Mouse (Mus musculus) liver, embryonic 14.5 days (tissue): ENCODE data around the gene Wfdc16. TPM values are rescaled to one million over a fixed set of nuclear protein-coding genes. Genes with fewer than 3 reads are reported as not detected.
A peak's percentile ranks its signal among the peaks of the same experiment; 100 is the strongest.
"Not testable (repeated sequence)": the region's sequence is repeated elsewhere in the genome, so short reads cannot be mapped to it uniquely, and the experiment has no call there.

Source experiments
- ATAC-seq: fragments of 200-750 bp; cut with Nextera tagmentation; 2 replicates; pipeline ENCODE4 v1.8.0; 2017; ENCODE audit warnings: moderate number of reproducible peaks, mild to moderate bottlenecking, moderate library complexity; ENCODE audit not compliant: insufficient read depth
- DNase-seq, 3 experiments: peaks; one replicate each; pipeline ENCODE4 v3.0.0-alpha.2; 2012 to 2013; ENCODE audit warnings: low read depth in 3 of 3, low spot score in 3 of 3
- H3K27ac ChIP-seq: fragments of 300-500 bp; sonication (generic); 2 replicates; pipeline ENCODE4 v1.5.1; 2014; ENCODE audit warnings: moderate library complexity, mild to moderate bottlenecking, control low read depth, inconsistent platforms
- H3K27me3 ChIP-seq: fragments of 300-500 bp; sonication (generic); 2 replicates; pipeline ENCODE4 v1.6.1; 2014; ENCODE audit warnings: mild to moderate bottlenecking, low read length, moderate library complexity; ENCODE audit not compliant: control insufficient read depth, insufficient read depth
- H3K36me3 ChIP-seq: fragments of 300-500 bp; sonication (generic); replicated peaks from 2 replicates; pipeline ENCODE4 v1.6.1; 2014; ENCODE audit warnings: low read depth; ENCODE audit not compliant: control insufficient read depth, insufficient read depth
- H3K4me1 ChIP-seq, 2 experiments: fragments of 200-500 bp in 1 of 2; fragments of 300-500 bp in 1 of 2; sonication (generic) in 1 of 2; replicated peaks; 2 replicates each; pipeline ENCODE4 v1.6.1; 2012 to 2014; ENCODE audit warnings: antibody characterized with exemption in 1 of 2, inconsistent platforms in 1 of 2, low read length in 1 of 2; ENCODE audit not compliant: control insufficient read depth in 2 of 2, insufficient read depth in 2 of 2
- H3K4me2 ChIP-seq: fragments of 300-500 bp; sonication (generic); 2 replicates; pipeline ENCODE4 v1.6.1; 2014; ENCODE audit warnings: low read depth, mild to moderate bottlenecking, control low read depth, moderate library complexity
- H3K4me3 ChIP-seq, 2 experiments: fragments of 200-500 bp in 1 of 2; fragments of 300-500 bp in 1 of 2; sonication (generic) in 1 of 2; 2 replicates each; pipeline ENCODE4 v1.5.1; 2012 to 2014; ENCODE audit warnings: low read depth in 2 of 2, low read length in 2 of 2, mild to moderate bottlenecking in 2 of 2, control low read depth in 1 of 2, inconsistent platforms in 1 of 2, moderate library complexity in 1 of 2; ENCODE audit not compliant: insufficient read depth in 1 of 2
- H3K9ac ChIP-seq: fragments of 300-500 bp; sonication (generic); replicated peaks from 2 replicates; pipeline ENCODE4 v1.6.1; 2014; ENCODE audit warnings: mild to moderate bottlenecking, control low read depth, moderate library complexity
- H3K9me3 ChIP-seq: fragments of 300-500 bp; sonication (generic); 2 replicates; pipeline ENCODE4 v1.6.1; 2016; ENCODE audit warnings: low read length, mixed read lengths; ENCODE audit not compliant: control insufficient read depth
- CTCF ChIP-seq: IDR thresholded peaks from 2 replicates; pipeline ENCODE4 v1.5.1; 2016; ENCODE audit warnings: antibody characterized with exemption, low read depth, control low read depth
- EP300 ChIP-seq: IDR thresholded peaks from 2 replicates; pipeline ENCODE4 v1.6.1; 2016; ENCODE audit warnings: antibody characterized with exemption, low read depth
- WGBS: fragments of 180-500 bp; shearing (Covaris S2); extraction: QIAGEN DNeasy Blood & Tissue Kit; methylation state at CpG from one replicate; pipeline ENCODE4 v1.1.7; 2014; ENCODE audit not compliant: insufficient replicate concordance; 5-methylcytosine and 5-hydroxymethylcytosine counted together
- polyA plus RNA-seq, 2 experiments: library from polyadenylated mRNA; depleted of rRNA in 1 of 2; stranded (reverse) in 1 of 2; unstranded in 1 of 2; fragments of >200 nt; fragmentation: Nextera tagmentation in 1 of 2; extraction: Ambion mirVana in 1 of 2; gene quantifications; 2 replicates each; pipeline versions ENCODE4 v1.2.1 to v1.2.3; 2012 to 2014

The Wfdc16 gene
- polyA plus RNA-seq, 2 experiments = not detected

DNA sequence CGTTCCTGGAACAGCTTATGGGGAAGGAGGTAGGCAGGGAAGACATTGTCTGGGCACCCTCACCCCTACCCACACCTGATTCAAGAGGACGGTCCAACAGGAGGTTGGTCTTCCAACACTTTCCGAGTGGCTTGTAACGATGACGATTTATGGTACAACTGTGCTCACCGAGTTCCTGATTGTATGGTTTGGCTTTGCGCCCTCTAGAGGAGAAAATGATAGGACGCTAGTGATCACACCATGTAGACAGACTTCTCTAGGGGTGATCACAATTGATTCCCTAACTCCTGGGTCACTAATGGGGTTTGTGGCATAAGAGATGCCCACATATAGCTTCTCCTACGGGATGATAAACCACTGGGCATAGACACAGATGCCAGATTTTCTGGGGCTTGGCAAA, 3.3 kb downstream of the Wfdc16 start:
- Histone ChIP-seq H3K4me3 (no peak overlapping the region), H3K36me3 (no peaks in the 10 kb centered on the region), H3K9me3 (no peaks in the 10 kb centered on the region), H3K9ac (no peak overlapping the region), H3K4me2 (no peak overlapping the region), H3K4me1 (no peaks in the 10 kb centered on the region), H3K27me3 (no peaks in the 10 kb centered on the region), H3K27ac (no peak overlapping the region)
- ATAC-seq = no peak
- 65% methylated on average over 9 of the region's 9 CpGs for WGBS
- DNase-seq = no peak
- TF ChIP-seq EP300 = no peak
- TF ChIP-seq CTCF = peak; percentile 44

DNA sequence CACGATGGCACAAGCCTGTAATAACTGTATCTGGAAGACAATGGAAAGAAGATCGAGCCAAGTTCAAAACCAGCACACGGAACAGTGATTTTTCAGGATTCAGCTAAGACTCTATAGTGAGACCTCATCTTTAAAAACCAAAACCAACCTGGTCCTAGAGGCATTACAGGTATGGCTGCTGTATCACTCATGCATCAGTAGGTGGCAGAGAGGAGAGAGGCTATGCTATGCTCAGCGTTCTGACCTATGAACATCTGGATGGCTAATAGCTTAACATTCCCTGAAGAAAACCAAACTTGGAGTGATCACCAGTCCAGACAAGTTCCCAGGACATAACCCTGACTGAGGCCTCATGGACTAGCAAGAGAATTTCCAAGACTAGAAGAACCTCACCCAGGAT, 16.8 kb downstream of the Wfdc16 start:
- ATAC-seq (no peak), DNase-seq (no peak)
- WGBS = 62% methylated on average over 4 of the region's 4 CpGs
- Histone ChIP-seq H3K4me3 (no peak overlapping the region), H3K9ac (no peak overlapping the region), H3K9me3 (no peaks in the 10 kb centered on the region), H3K27ac (no peak overlapping the region), H3K27me3 (no peaks in the 10 kb centered on the region), H3K4me1 (no peaks in the 10 kb centered on the region), H3K4me2 (no peak overlapping the region), H3K36me3 (no peaks in the 10 kb centered on the region)
- TF ChIP-seq CTCF = no peak
- TF ChIP-seq EP300 = no peak

DNA sequence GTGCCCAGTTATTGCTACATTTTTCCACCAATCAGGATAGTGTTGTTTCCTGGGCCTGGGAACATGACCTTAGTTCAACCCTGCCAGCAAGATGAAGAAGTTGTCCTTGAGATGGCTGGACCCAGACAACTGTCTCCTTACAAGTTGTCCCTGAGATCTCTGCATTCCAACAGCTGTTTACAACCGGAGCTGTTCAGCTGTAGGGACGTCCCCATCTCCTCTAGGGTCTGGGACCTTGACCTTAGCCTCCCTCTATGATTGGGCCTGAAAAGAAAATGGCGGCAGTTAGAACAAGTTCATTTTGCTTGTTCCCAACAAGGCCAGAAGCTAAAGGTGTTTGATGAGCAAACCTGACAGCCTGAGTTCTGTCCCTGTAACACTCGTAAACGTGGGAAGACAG, 19.5 kb downstream of the Wfdc16 start:
- no peaks in the 10 kb centered on the region for H3K4me1 ChIP-seq
- no peaks in the 10 kb centered on the region for H3K27me3 ChIP-seq
- H3K9ac ChIP-seq = no peak overlapping the region
- DNase-seq (no peak), ATAC-seq (no peak)
- H3K4me2 ChIP-seq = no peak overlapping the region
- TF ChIP-seq EP300 (no peak), CTCF (no peak)
- WGBS = 54% methylated on average over 5 of the region's 5 CpGs
- H3K27ac ChIP-seq = no peak overlapping the region
- H3K36me3 ChIP-seq = no peaks in the 10 kb centered on the region
- no peak overlapping the region for H3K4me3 ChIP-seq
- H3K9me3 ChIP-seq = no peaks in the 10 kb centered on the region

DNA sequence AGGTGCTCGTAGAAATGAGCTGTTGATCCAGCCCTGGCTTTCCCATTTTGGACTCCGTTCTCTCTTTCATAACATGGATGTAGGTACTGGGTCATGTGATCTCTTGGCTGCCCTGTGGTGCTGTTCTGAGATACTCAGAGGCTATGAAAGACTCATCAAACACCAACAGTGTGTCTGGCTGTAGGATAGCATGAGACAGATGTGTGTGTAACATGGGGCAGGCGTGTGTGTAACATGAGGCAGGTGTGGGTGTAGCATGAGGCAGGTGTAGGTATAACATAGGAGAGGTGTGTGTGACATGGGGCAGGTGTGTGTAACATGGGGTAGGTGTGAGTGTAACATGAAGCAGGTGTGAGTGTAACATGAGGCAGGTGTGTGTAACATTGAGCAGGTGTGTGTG, 23.2 kb downstream of the Wfdc16 start:
- no peak overlapping the region for H3K27ac ChIP-seq
- no peak overlapping the region for H3K4me2 ChIP-seq
- no peak overlapping the region for H3K9ac ChIP-seq
- ATAC-seq (no peak), DNase-seq (no peak)
- H3K4me3 ChIP-seq = no peak overlapping the region
- no peaks in the 10 kb centered on the region for H3K27me3 ChIP-seq
- 61% methylated on average over 3 of the region's 3 CpGs for WGBS
- H3K4me1 ChIP-seq = no peaks in the 10 kb centered on the region
- H3K9me3 ChIP-seq = no peaks in the 10 kb centered on the region
- H3K36me3 ChIP-seq = no peaks in the 10 kb centered on the region
- TF ChIP-seq EP300 = no peak
- no peak for TF ChIP-seq CTCF

DNA sequence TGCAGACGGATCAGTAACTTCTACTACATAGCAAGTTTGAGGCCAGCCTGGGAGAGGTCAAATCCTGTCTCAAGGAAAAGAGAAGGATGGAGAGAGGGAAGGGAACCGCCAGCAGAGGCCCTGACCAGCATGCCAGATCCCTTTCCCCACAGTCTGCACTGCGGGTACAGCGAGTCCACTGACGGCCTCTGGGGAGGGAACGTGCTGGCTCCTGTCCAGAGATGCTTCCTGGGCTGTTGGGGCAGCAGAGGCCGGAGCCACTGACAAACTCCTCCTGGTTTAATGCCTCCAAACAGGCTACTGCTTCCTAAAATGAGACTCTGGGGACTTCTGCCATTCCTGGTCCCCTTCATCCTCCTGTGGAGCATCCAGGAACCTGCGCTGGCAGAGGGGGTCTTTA, 25.1 kb downstream of the Wfdc16 start, which contains the start of the genes Wfdc6b and Wfdc8:
TSS of gene Wfdc6b (plus strand) at position 52 of the 400 bp plus-strand sequence.
TSS of gene Wfdc8 (minus strand) at position 156 of the 400 bp plus-strand sequence.
- ATAC-seq, H3K27me3 ChIP-seq, H3K9ac ChIP-seq, H3K36me3 ChIP-seq, H3K4me2 ChIP-seq, H3K4me3 ChIP-seq, H3K27ac ChIP-seq, H3K4me1 ChIP-seq, DNase-seq, H3K9me3 ChIP-seq: not testable (repeated sequence)
- 49% methylated on average over 8 of the region's 8 CpGs for WGBS
